Mouse (Mus musculus): ENCODE data around the gene 9030624G23Rik.
"Not testable (repeated sequence)": the region's sequence is repeated elsewhere in the genome, so short reads cannot be mapped to it uniquely, and the experiment has no call there.

- not testable (repeated sequence) for TF ChIP-seq CTCF (IDR thresholded peaks at IDR 0.05; ENCODE audit: control insufficient read depth, insufficient read depth, low read length); POLR2A (IDR thresholded peaks at IDR 0.05; ENCODE audit: borderline replicate concordance, control insufficient read depth, low read depth, low read length)
Measured at GRCm38 (mm10) chr12:24083096-24083495, 13.9 kb downstream of the 9030624G23Rik start.

All from bone marrow, adult 2 months (tissue).